In genomic region chr1:78702964-78703285, GRCm38 (mm10) we compare ENCODE assay signal across 15 mouse cellular contexts. TPM values are rescaled to one million over a fixed set of nuclear protein-coding genes. Genes with fewer than 3 reads are reported as not detected.
DNase-seq lines count a peak whose midpoint lies in the region; ATAC-seq and TF ChIP-seq lines count a peak whose summit lies in the region.
"Had no signal": no experiment of that assay in that cellular context is flagged by ENCODE, and none has a peak within 500 bp of the region (broad histone marks: within the 10 kb centered on the region; RNA-seq: fewer than 3 reads in every experiment).

No protein-coding gene starts in this region.

- WGBS in lung, postnatal 0 days: 66% methylated on average over 2 of the region's 2 CpGs
- WGBS in forebrain, embryonic 12.5 days: 94% methylated on average over 2 of the region's 2 CpGs

- TF ChIP-seq CTCF in lung, postnatal 0 days (IDR thresholded peaks at IDR 0.05): no peak

- no peaks in the 10 kb centered on the region for H3K9me3 ChIP-seq in lung, postnatal 0 days (ENCODE audit: low read length)
- no peaks in the 10 kb centered on the region for H3K9me3 ChIP-seq in forebrain, embryonic 12.5 days
- H3K9me3 ChIP-seq: embryonic facial prominence, embryonic 12.5 days; intestine, embryonic 15.5 days; liver, embryonic 12.5 days had no signal

- H3K4me1 ChIP-seq in lung, postnatal 0 days (ENCODE audit: insufficient read depth, low read depth, low read length): no peaks in the 10 kb centered on the region
- no peaks in the 10 kb centered on the region for H3K4me1 ChIP-seq in forebrain, embryonic 12.5 days
- H3K4me1 ChIP-seq: embryonic facial prominence, embryonic 12.5 days; liver, embryonic 12.5 days had no signal

- no peak overlapping the region for H3K4me2 ChIP-seq in lung, postnatal 0 days (replicated peaks; ENCODE audit: low read depth, low read length)
- H3K4me2 ChIP-seq in forebrain, embryonic 12.5 days: no peak overlapping the region
- H3K4me2 ChIP-seq: embryonic facial prominence, embryonic 12.5 days; hindbrain, embryonic 14.5 days; intestine, embryonic 15.5 days; liver, embryonic 12.5 days had no signal

- H3K4me3 ChIP-seq in lung, postnatal 0 days (ENCODE audit: low read depth, low read length): no peak overlapping the region
- H3K4me3 ChIP-seq in forebrain, embryonic 12.5 days (replicated peaks): no peak overlapping the region
- H3K4me3 ChIP-seq: embryonic facial prominence, embryonic 12.5 days; heart, adult 2 months; intestine, embryonic 15.5 days; liver, embryonic 12.5 days had no signal

- H3K27me3 ChIP-seq in lung, postnatal 0 days (replicated peaks; ENCODE audit: insufficient read depth, low read length): no peaks in the 10 kb centered on the region
- H3K27me3 ChIP-seq in forebrain, embryonic 12.5 days: no peaks in the 10 kb centered on the region
- H3K27me3 ChIP-seq: embryonic facial prominence, embryonic 12.5 days; intestine, embryonic 15.5 days; liver, embryonic 12.5 days had no signal

- ATAC-seq in lung, postnatal 0 days: no peak; the same call in 1 of the 2 replicates
- ATAC-seq in megakaryocyte, adult 5-6 weeks (ENCODE audit: poor library complexity, severe bottlenecking): peak; percentile 86
- ATAC-seq in forebrain, embryonic 12.5 days (ENCODE audit: low FRiP score): no peak
- ATAC-seq: forebrain, postnatal 0 days; liver, embryonic 12.5 days had no signal

- no peak for TF ChIP-seq EP300 in lung, postnatal 0 days (IDR thresholded peaks at IDR 0.05)

- H3K27ac ChIP-seq in lung, postnatal 0 days (ENCODE audit: low read length): no peak overlapping the region
- H3K27ac ChIP-seq in forebrain, embryonic 12.5 days: no peak overlapping the region
- H3K27ac ChIP-seq: embryonic facial prominence, embryonic 12.5 days; heart, adult 2 months; hindbrain, embryonic 14.5 days; intestine, embryonic 15.5 days; kidney, postnatal 0 days; liver, embryonic 12.5 days had no signal

- 0 out of 2 replicates have a peak, but pooled peaks cover 4% of the 10 kb centered on the region for H3K36me3 ChIP-seq in lung, postnatal 0 days (ENCODE audit: insufficient read depth, low read length)
- H3K36me3 ChIP-seq in forebrain, embryonic 12.5 days (replicated peaks): peaks cover 73% of the 10 kb centered on the region

- DNase-seq in lung, postnatal 0 days (ENCODE audit: low spot score): peak; percentile 29
- DNase-seq in lung, postnatal 14 days: no peak
- DNase-seq in c-Kit-positive CD71-negative TER-119-negative erythroid progenitor cells, embryonic 14.5 days (ENCODE audit: low read depth): peak; percentile 39
- no peak for DNase-seq in kidney, adult 18-20 months
- DNase-seq in layer of hippocampus, postnatal 14 days (ENCODE audit: low spot score in 2 of 2): no peak
- DNase-seq: cerebellum, adult 2 months; forebrain, postnatal 0 days had no signal

- no peak overlapping the region for H3K9ac ChIP-seq in lung, postnatal 0 days (replicated peaks; ENCODE audit: low read depth)
- no peak overlapping the region for H3K9ac ChIP-seq in forebrain, embryonic 12.5 days
- H3K9ac ChIP-seq: embryonic facial prominence, embryonic 12.5 days; forebrain, postnatal 0 days; hindbrain, embryonic 14.5 days; intestine, embryonic 15.5 days; liver, embryonic 12.5 days had no signal

RNA-seq across cellular contexts. Expression of gene Utp14b, which starts 45.1 kb away (rescaled TPM):
- 0.96 and 0.97 TPM in 2 replicates for polyA plus RNA-seq in lung, postnatal 0 days (2015; fragmentation: Nextera tagmentation; extraction: Ambion mirVana)
- total RNA-seq in megakaryocyte, adult 5-6 weeks (2015): 4.1 and 4.2 TPM in 2 replicates
- 6.2 and 6.9 TPM in 2 replicates for total RNA-seq in megakaryocyte, adult 5-6 weeks (2017)
- total RNA-seq in layer of hippocampus, postnatal 14 days (2021): 10 to 100 TPM; 25.6 to 25.7 TPM
- polyA plus RNA-seq in forebrain, embryonic 12.5 days (2016; fragmentation: Nextera tagmentation; extraction: Ambion mirVana): 3.5 and 4.2 TPM in 2 replicates

RNA-seq across cellular contexts. Expression of gene Acsl3, which starts 45.3 kb away (rescaled TPM):
- 22.7 and 23.3 TPM in 2 replicates for polyA plus RNA-seq in lung, postnatal 0 days (2015; fragmentation: Nextera tagmentation; extraction: Ambion mirVana)
- total RNA-seq in megakaryocyte, adult 5-6 weeks (2015): 5.1 TPM in 2 replicates
- total RNA-seq in megakaryocyte, adult 5-6 weeks (2017): 15.4 and 17.6 TPM in 2 replicates
- 100 to 1,000 TPM; 176 to 182 TPM for total RNA-seq in layer of hippocampus, postnatal 14 days (2021)
- 91.8 and 92.5 TPM in 2 replicates for polyA plus RNA-seq in forebrain, embryonic 12.5 days (2016; fragmentation: Nextera tagmentation; extraction: Ambion mirVana)

Comparison
In these comparisons a context has a peak if more than half of its experiments do, and no peak if none do; other contexts are left out.
1. DNase-seq: peak in lung, postnatal 0 days (single experiment) and c-Kit-positive CD71-negative TER-119-negative erythroid progenitor cells, embryonic 14.5 days (single experiment); none in lung, postnatal 14 days (single experiment), kidney, adult 18-20 months (single experiment) and layer of hippocampus, postnatal 14 days (0 of 2).
2. RNA of gene Acsl3, which starts 45.3 kb away (total RNA-seq): 176 to 182 TPM in layer of hippocampus, postnatal 14 days; 5.1 to 17.6 TPM in megakaryocyte, adult 5-6 weeks; every median in the first group is over 4 times any median in the second.